Mouse (Mus musculus) heart, embryonic 13.5 days (tissue): ENCODE results near the gene Chmp6. TPM values are rescaled to one million over a fixed set of nuclear protein-coding genes. Genes with fewer than 3 reads are reported as not detected.
A peak's percentile ranks its signal among the peaks of the same experiment; 100 is the strongest.

ENCODE experiments used
- ATAC-seq: fragments of 200-750 bp; cut with Nextera tagmentation; 2 replicates; pipeline ENCODE4 v1.8.0; 2017; ENCODE audit warnings: moderate TSS enrichment; ENCODE audit not compliant: insufficient number of reproducible peaks, low FRiP score, low TSS enrichment; ENCODE audit errors: extremely low read depth
- H3K27ac ChIP-seq: fragments of 300-500 bp; sonication (generic); replicated peaks from 2 replicates; pipeline ENCODE4 v1.5.1; 2015; ENCODE audit warnings: moderate library complexity, mild to moderate bottlenecking, inconsistent platforms
- H3K27me3 ChIP-seq: fragments of 300-500 bp; sonication (generic); replicated peaks from 2 replicates; pipeline ENCODE4 v1.6.1; 2015; ENCODE audit warnings: mild to moderate bottlenecking, inconsistent platforms
- H3K36me3 ChIP-seq: fragments of 300-500 bp; sonication (generic); 2 replicates; pipeline ENCODE4 v1.6.1; 2015; ENCODE audit warnings: mild to moderate bottlenecking, inconsistent platforms
- H3K4me1 ChIP-seq: fragments of 300-500 bp; sonication (generic); 2 replicates; pipeline ENCODE4 v1.6.1; 2015; ENCODE audit warnings: inconsistent platforms
- H3K4me2 ChIP-seq: fragments of 300-500 bp; sonication (generic); 2 replicates; pipeline ENCODE4 v1.6.1; 2015; ENCODE audit warnings: inconsistent platforms, mild to moderate bottlenecking, moderate library complexity
- H3K4me3 ChIP-seq: fragments of 300-500 bp; sonication (generic); 2 replicates; pipeline ENCODE4 v1.5.1; 2015; ENCODE audit warnings: moderate library complexity, mild to moderate bottlenecking, inconsistent platforms
- H3K9ac ChIP-seq: fragments of 300-500 bp; sonication (generic); 2 replicates; pipeline ENCODE4 v1.6.1; 2015; ENCODE audit warnings: inconsistent platforms, mild to moderate bottlenecking, moderate library complexity
- H3K9me3 ChIP-seq: fragments of 300-500 bp; sonication (generic); 2 replicates; pipeline ENCODE4 v1.6.1; 2016; ENCODE audit warnings: inconsistent platforms
- WGBS: fragments of 180-500 bp; shearing (Covaris S2); methylation state at CpG from one replicate; pipeline ENCODE4 v1.1.7; 2015; ENCODE audit warnings: mixed read lengths; 5-methylcytosine and 5-hydroxymethylcytosine counted together
- polyA plus RNA-seq: library from polyadenylated mRNA; unstranded; fragments of >200 nt; fragmentation: Nextera tagmentation; extraction: Ambion mirVana; gene quantifications from 2 replicates; pipeline ENCODE4 v1.2.1, GENCODE M21; 2015

Chmp6 gene
- polyA plus RNA-seq, 1 experiment from 2014 or later, result 68.4 TPM

DNA sequence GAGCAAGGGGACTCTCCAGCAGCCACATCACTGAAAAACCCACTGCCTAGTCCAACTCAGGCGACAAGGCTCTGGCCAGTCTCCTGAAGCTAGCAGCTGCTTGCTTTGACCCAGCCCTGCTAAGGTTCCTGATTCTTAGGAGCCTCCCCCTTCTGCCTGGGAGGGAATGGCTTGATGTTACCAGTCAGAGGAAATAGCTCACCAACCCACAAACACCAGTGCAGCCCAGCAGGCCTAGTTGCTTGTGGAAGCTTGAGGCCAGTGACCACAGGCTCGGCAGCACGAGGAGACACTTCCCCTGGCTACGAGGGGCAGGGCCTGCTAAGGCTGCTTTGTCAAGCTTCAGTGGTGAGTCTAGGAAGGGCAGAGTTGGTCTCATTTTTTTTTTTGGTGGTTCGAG lies 11.9 kb downstream of the Chmp6 start:
- peaks cover 5% of the 10 kb centered on the region; the same call in 1 of the 2 replicates for H3K36me3 ChIP-seq
- 61% methylated on average over 5 of the region's 5 CpGs for WGBS
- no peak overlapping the region for H3K9ac ChIP-seq
- no peaks in the 10 kb centered on the region for H3K9me3 ChIP-seq
- H3K4me1 ChIP-seq, result peaks cover 8% of the 10 kb centered on the region
- no peak for ATAC-seq
- no peak overlapping the region for H3K4me2 ChIP-seq
- no peak overlapping the region for H3K27ac ChIP-seq
- H3K4me3 ChIP-seq, result no peak overlapping the region
- no peaks in the 10 kb centered on the region for H3K27me3 ChIP-seq

DNA sequence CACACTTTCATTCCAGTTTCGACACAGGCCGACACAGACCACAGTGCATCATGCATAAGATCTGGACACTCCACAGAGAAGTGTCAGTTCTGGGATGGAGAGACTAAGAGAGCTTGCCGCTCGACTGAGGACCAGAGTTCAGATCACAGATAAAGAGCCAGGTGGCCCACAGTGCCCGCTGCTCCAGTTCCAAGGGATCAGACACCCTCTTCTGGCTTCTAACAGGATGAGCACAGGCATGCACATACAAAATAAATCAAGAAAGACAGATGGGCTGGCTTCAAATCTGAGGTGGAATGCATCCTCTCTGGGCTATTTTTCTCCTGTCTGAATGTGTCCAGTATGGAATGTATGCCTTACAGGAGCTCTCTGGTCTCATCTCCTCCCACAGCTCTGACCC lies 13.5 kb downstream of the Chmp6 start:
- ATAC-seq, result no peak
- Histone ChIP-seq H3K4me2 (no peak overlapping the region), H3K9ac (no peak overlapping the region), H3K27ac (no peak overlapping the region), H3K4me1 (peaks cover 5% of the 10 kb centered on the region), H3K27me3 (no peaks in the 10 kb centered on the region), H3K36me3 (no peaks in the 10 kb centered on the region), H3K9me3 (peaks cover 4% of the 10 kb centered on the region), H3K4me3 (no peak overlapping the region)
- 67% methylated on average over 5 of the region's 5 CpGs for WGBS

DNA sequence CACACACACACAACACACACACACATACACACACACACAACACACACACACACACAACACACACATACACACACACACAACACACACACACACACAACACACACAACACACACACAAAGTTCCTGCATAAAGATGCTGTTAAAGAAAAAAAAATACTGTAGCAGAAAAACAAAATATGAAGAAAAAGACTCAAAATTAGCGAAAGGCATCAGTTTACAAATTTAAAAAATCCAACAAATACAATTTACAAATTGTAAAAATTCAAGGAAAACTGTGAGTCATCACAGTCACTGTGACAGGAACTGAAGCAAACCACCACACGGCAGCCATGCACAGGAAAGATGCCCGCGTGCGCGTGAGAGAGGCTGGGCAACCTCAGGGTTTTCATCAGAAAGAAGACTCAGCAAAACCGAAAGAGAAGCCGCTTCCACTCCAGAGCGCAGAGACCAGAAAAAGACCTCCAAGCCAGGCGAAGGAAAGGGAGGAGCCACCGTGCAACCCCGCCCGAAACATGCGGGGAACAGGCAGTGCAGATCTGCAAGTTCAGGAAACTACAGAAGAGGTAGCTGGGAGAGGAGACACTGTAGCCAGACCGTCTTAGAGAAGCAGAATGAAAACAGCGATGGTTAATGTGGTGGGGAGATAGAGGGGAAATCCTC lies 14.9 kb downstream of the Chmp6 start:
- ATAC-seq, result no peak
- Histone ChIP-seq H3K27me3 (no peaks in the 10 kb centered on the region), H3K9ac (peak overlapping the region; percentile 48), H3K27ac (no peak overlapping the region), H3K4me3 (peak overlapping the region; percentile 31), H3K4me1 (0 out of 2 replicates have a peak, but pooled peaks cover 3% of the 10 kb centered on the region), H3K36me3 (no peaks in the 10 kb centered on the region), H3K9me3 (peaks cover 4% of the 10 kb centered on the region), H3K4me2 (peak overlapping the region; percentile 55)
- 48% methylated on average over 16 of the region's 16 CpGs for WGBS

DNA sequence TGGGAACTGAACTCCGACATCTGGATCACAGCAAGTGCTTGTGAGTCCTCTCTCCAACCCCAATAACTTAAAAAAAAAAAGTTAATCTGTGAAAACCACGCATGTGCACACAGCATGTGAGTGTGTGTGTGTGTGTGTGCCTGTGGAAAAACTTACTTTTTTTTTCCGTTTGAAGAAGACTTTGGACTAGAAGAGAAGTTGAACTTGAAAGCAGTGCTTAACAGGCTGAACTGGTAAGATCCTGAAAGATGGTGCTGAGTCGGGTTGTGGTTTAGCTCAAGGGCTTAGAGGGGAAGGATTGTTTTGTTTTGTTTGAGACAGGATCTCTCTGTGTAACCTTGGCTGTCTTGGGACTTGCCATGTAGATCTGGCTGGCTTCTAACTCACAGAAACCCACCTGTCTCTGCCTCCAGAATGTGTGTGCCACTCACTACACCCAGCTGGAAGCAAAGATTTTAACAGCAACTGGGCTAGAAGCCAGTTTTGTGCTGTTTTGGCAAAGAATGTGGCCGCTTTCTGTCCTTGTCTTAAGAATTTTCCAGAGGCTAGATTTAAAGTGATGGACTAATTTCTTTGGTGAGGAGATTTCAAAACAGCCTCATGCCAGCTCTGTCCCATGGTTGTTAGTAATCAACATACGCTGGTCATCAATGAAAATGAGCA lies 16.5 kb downstream of the Chmp6 start:
- H3K4me2 ChIP-seq, result no peak overlapping the region
- H3K27me3 ChIP-seq, result peaks cover 6% of the 10 kb centered on the region; the same call in 1 of the 2 replicates
- H3K9ac ChIP-seq, result no peak overlapping the region
- 72% methylated on average over 6 of the region's 6 CpGs for WGBS
- no peak for ATAC-seq
- H3K4me3 ChIP-seq, result no peak overlapping the region
- peaks cover 4% of the 10 kb centered on the region for H3K9me3 ChIP-seq
- H3K4me1 ChIP-seq, result 0 out of 2 replicates have a peak, but pooled peaks cover 3% of the 10 kb centered on the region
- H3K27ac ChIP-seq, result no peak overlapping the region
- no peaks in the 10 kb centered on the region for H3K36me3 ChIP-seq

DNA sequence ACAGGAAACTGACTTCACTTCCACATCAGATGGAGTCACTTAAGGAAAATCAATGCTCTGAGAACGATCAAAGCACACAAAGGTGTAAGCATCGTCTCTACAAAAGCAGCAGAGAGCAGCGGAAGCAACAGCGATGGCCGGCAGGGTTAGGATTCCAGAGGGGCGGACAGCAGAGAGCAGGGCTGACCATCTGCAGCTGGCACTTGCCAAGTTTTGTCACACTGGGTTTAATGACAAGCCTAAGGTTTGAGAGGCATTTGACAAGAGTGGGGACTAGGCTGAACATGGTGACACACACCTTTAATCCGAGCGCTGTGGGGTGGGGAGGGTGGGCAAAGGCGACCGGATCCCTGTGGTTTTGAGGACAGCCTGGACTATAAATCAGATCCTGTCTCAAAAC lies 18.6 kb downstream of the Chmp6 start:
- 75% methylated on average over 10 of the region's 10 CpGs for WGBS
- Histone ChIP-seq H3K27ac (no peak overlapping the region), H3K9me3 (peaks cover 4% of the 10 kb centered on the region), H3K27me3 (peaks cover 13% of the 10 kb centered on the region), H3K4me2 (no peak overlapping the region), H3K4me3 (no peak overlapping the region), H3K36me3 (no peaks in the 10 kb centered on the region), H3K4me1 (peaks cover 9% of the 10 kb centered on the region; the same call in 1 of the 2 replicates), H3K9ac (no peak overlapping the region)
- no peak for ATAC-seq

DNA sequence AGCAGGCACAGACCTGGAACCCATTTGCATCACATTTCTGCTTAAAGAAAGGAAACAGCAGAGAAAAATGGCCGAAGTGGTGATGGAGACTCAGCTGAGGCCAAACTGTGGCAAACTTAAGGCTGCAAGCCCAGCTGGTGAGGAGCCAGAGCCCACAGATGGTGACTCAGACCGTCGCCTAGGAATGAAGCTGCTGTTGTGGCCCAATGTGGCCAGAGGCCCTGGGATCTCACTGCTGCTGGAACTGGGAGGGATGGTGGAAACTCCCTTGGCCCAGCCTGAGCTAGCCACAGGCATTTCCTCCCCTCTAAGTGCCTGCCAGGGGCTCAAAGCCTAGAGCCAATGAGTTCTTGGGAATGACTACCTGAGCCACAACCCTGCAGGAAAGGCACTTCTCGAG lies 19.9 kb downstream of the Chmp6 start:
- H3K9me3 ChIP-seq, result peaks cover 4% of the 10 kb centered on the region

DNA sequence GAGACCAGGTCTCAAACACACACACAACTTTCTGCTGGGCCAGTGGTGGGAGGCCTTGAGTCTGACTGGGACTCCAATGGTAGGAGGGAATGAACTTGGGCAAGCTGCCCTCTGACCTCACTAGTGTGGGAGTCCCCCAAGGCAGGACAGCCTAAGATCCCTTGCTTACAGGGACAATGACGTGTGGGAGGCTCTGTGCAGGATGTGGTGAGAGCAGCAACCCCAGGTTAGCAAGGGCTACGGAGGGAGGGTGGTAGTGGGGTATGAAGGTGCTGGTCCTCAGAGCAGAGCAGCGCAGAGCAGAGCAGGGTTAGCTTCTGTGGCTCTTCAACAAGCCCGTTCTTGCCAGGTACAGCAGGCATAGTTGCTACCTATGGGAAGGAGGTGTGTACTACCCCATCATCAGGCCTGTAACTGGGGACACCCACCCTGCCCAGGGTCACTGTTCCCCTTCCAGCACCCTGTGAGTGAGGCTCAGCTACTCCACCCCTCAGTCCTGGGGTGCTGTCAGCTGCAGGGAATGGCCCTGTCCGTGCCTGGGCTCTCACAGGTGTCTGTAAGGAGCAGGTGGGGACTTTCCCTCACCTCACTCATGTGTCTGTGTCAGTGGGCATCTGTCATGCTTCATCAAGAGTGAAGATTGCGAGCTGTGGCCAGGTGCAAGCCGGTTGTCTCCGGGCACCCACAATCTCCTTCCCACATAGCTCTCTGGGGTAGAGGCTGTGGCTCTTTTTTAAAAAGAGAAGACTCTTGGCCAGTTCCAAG lies 20.8 kb downstream of the Chmp6 start:
- H3K4me3 ChIP-seq, result no peak overlapping the region
- no peaks in the 10 kb centered on the region for H3K36me3 ChIP-seq
- no peak overlapping the region for H3K4me2 ChIP-seq
- WGBS, result 73% methylated on average over 8 of the region's 8 CpGs
- H3K9me3 ChIP-seq, result peaks cover 4% of the 10 kb centered on the region
- H3K27ac ChIP-seq, result no peak overlapping the region
- no peak for ATAC-seq
- H3K4me1 ChIP-seq, result peaks cover 26% of the 10 kb centered on the region
- H3K9ac ChIP-seq, result no peak overlapping the region
- H3K27me3 ChIP-seq, result peaks cover 30% of the 10 kb centered on the region

More for the DNA sequence above, 19.9 kb downstream of the Chmp6 start:
- no peaks in the 10 kb centered on the region for H3K36me3 ChIP-seq
- H3K4me2 ChIP-seq, result no peak overlapping the region
- H3K4me3 ChIP-seq, result no peak overlapping the region
- peaks cover 22% of the 10 kb centered on the region for H3K4me1 ChIP-seq
- ATAC-seq, result no peak
- H3K9ac ChIP-seq, result no peak overlapping the region
- H3K27me3 ChIP-seq, result peaks cover 21% of the 10 kb centered on the region
- WGBS, result 67% methylated on average over 4 of the region's 4 CpGs
- no peak overlapping the region for H3K27ac ChIP-seq

DNA sequence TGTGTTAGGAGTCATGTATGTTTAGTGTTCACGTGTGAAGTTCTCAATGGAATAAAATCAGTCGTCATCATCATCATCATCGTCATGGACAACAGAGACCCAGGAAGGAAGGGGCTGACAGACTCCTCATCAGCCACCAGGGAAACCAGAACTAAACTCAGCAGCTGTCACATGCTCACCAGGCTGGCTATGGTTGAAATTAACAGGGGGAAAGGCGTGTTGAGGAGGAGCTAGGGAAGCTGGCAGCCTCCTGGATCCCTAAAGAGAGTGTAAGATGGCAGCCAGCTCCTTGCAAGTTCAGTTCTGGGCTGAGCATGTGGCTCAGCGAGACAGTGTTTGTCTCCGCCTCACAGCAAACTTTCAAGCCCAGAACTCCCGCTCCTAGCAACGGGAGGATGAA lies 21.5 kb downstream of the Chmp6 start:
- 65% methylated on average over 8 of the region's 8 CpGs for WGBS
- no peak overlapping the region for H3K4me3 ChIP-seq
- peaks cover 26% of the 10 kb centered on the region for H3K4me1 ChIP-seq

DNA sequence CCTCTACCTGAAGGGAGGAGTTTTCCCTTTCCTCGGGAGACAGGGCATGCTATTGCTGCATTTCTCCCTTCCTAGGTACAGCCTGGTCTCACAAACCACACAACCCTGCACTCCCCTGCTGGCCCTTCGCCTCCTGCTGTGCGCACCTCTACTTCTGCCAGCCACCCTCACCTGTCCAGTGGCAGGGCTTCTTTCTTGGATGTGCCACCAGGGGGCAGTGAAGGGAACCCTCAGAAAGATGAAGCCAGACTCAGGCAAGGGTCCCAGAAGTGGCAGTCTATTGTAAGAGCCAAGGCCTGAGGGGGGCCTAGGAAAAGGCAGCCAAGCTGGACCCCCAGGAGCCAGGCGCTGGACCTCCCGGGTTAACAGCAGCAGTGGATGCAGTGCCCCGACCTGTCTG lies 22.2 kb downstream of the Chmp6 start:
- Histone ChIP-seq H3K27me3 (peaks cover 43% of the 10 kb centered on the region), H3K4me2 (no peak overlapping the region), H3K4me1 (peaks cover 26% of the 10 kb centered on the region), H3K27ac (no peak overlapping the region), H3K9ac (no peak overlapping the region), H3K9me3 (peaks cover 4% of the 10 kb centered on the region), H3K36me3 (no peaks in the 10 kb centered on the region), H3K4me3 (no peak overlapping the region)
- WGBS, result 28% methylated on average over 6 of the region's 6 CpGs
- no peak for ATAC-seq

More for the DNA sequence above, 21.5 kb downstream of the Chmp6 start:
- H3K9ac ChIP-seq, result no peak overlapping the region
- H3K4me2 ChIP-seq, result no peak overlapping the region
- H3K36me3 ChIP-seq, result no peaks in the 10 kb centered on the region
- peaks cover 37% of the 10 kb centered on the region for H3K27me3 ChIP-seq
- ATAC-seq, result no peak
- peaks cover 4% of the 10 kb centered on the region for H3K9me3 ChIP-seq
- no peak overlapping the region for H3K27ac ChIP-seq

DNA sequence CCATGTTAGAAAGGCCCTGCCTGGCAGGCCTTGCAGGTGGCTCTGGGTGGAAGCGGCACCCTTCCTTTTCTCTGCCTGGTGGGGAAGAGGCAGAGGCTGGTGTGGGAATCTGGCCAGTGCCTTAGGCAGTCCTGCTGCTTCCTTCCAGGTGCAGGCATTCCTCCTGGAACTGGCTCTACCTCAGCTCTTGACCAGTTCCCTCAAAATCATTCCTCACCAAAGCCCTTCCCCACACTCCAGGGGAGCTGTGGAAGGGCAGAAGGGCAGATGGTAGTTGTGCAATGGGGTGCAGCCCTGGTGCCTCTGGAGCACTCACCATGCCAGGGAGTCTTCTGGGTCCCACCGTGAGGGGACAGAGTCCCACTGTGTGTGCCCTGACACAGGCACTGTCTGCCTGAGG lies 23.2 kb downstream of the Chmp6 start:
- H3K27ac ChIP-seq, result no peak overlapping the region
- no peak for ATAC-seq
- 91% methylated on average over 2 of the region's 2 CpGs for WGBS
- no peak overlapping the region for H3K4me3 ChIP-seq
- no peak overlapping the region for H3K9ac ChIP-seq
- H3K27me3 ChIP-seq, result peaks cover 53% of the 10 kb centered on the region
- H3K9me3 ChIP-seq, result no peaks in the 10 kb centered on the region
- H3K36me3 ChIP-seq, result no peaks in the 10 kb centered on the region
- H3K4me1 ChIP-seq, result peaks cover 34% of the 10 kb centered on the region
- H3K4me2 ChIP-seq, result no peak overlapping the region

DNA sequence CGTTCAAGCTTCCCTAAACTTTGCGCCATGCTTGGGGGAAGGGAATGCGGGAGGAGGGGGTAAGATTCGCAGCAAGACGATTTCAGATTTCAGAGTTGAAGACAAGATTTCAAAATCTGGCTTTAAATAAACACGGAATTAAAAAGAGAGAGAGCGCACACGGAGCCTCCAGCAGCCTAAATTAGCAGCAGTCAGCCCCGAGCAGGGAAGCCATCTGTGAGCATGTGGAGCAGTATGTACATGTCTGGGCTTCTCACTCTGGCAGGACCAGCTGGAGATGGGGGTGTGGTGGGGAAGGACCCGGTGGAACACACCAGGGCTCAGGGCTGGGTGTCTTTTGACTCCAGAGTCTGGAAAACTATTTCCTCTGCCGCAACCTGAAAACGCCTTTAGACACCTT lies 24.0 kb downstream of the Chmp6 start:
- Histone ChIP-seq H3K9me3 (no peaks in the 10 kb centered on the region), H3K4me1 (peaks cover 41% of the 10 kb centered on the region), H3K27me3 (peaks cover 57% of the 10 kb centered on the region), H3K9ac (peak overlapping the region; percentile 28; the same call in 1 of the 2 replicates), H3K4me2 (no peak overlapping the region), H3K36me3 (no peaks in the 10 kb centered on the region), H3K4me3 (no peak overlapping the region), H3K27ac (no peak overlapping the region)
- WGBS, result 50% methylated on average over 12 of the region's 12 CpGs
- ATAC-seq, result no peak
